Mouse (Mus musculus) forebrain, embryonic 14.5 days (tissue): ENCODE measurements around the gene Tbx21. TPM values are rescaled to one million over a fixed set of nuclear protein-coding genes. Genes with fewer than 3 reads are reported as not detected.

Source experiments
- ATAC-seq: fragments of 200-750 bp; cut with Nextera tagmentation; 2 replicates; pipeline ENCODE4 v1.8.0; 2017; ENCODE audit warnings: mild to moderate bottlenecking, moderate library complexity
- DNase-seq: peaks from one replicate; pipeline ENCODE4 v3.0.0-alpha.2; 2015; ENCODE audit warnings: low spot score
- H3K27ac ChIP-seq: fragments of 300-500 bp; sonication (generic); 2 replicates; pipeline ENCODE4 v1.5.1; 2014; ENCODE audit warnings: low read depth, mild to moderate bottlenecking, control low read depth, low read length, moderate library complexity
- H3K27me3 ChIP-seq: fragments of 300-500 bp; sonication (generic); replicated peaks from 2 replicates; pipeline ENCODE4 v1.6.1; 2014; ENCODE audit warnings: low read length, control low read depth, mixed read lengths; ENCODE audit not compliant: control insufficient read depth, insufficient read depth
- H3K36me3 ChIP-seq: fragments of 300-500 bp; sonication (generic); 2 replicates; pipeline ENCODE4 v1.6.1; 2014; ENCODE audit warnings: low read length, control low read depth; ENCODE audit not compliant: control insufficient read depth, insufficient read depth
- H3K4me1 ChIP-seq: fragments of 300-500 bp; sonication (generic); 2 replicates; pipeline ENCODE4 v1.6.1; 2014; ENCODE audit warnings: antibody characterized with exemption, low read length, control low read depth; ENCODE audit not compliant: control insufficient read depth, insufficient read depth
- H3K4me2 ChIP-seq: fragments of 300-500 bp; sonication (generic); 2 replicates; pipeline ENCODE4 v1.6.1; 2014; ENCODE audit warnings: mild to moderate bottlenecking, control low read depth, low read length
- H3K4me3 ChIP-seq: fragments of 300-500 bp; sonication (generic); 2 replicates; pipeline ENCODE4 v1.5.1; 2014; ENCODE audit warnings: low read depth, low read length, control low read depth
- H3K9ac ChIP-seq: fragments of 300-500 bp; sonication (generic); 2 replicates; pipeline ENCODE4 v1.6.1; 2014; ENCODE audit warnings: mild to moderate bottlenecking, low read length, control low read depth, moderate library complexity
- H3K9me3 ChIP-seq: fragments of 300-500 bp; sonication (generic); replicated peaks from 2 replicates; pipeline ENCODE4 v1.6.1; 2016; ENCODE audit warnings: low read length, control low read depth, mixed read lengths; ENCODE audit not compliant: control insufficient read depth
- WGBS: fragments of 180-500 bp; shearing (Covaris S2); extraction: QIAGEN DNeasy Blood & Tissue Kit; methylation state at CpG from one replicate; pipeline ENCODE4 v1.1.7; 2014; 5-methylcytosine and 5-hydroxymethylcytosine counted together
- polyA plus RNA-seq: library from polyadenylated mRNA; unstranded; fragments of >200 nt; fragmentation: Nextera tagmentation; extraction: Ambion mirVana; gene quantifications from 2 replicates; pipeline ENCODE4 v1.2.1, GENCODE M21; 2014

Tbx21 gene
- polyA plus RNA-seq, 1 experiment from 2014 or later: 0.13 TPM

- Histone ChIP-seq H3K9me3 (no peaks in the 10 kb centered on the region), H3K27ac (no peak overlapping the region), H3K4me1 (peaks cover 9% of the 10 kb centered on the region), H3K4me3 (peak overlapping the region; percentile 35), H3K36me3 (peaks cover 24% of the 10 kb centered on the region; the same call in 1 of the 2 replicates), H3K4me2 (peak overlapping the region; percentile 76), H3K9ac (peak overlapping the region; percentile 71), H3K27me3 (0 out of 2 replicates have a peak, but pooled peaks cover 8% of the 10 kb centered on the region)
- ATAC-seq (no peak), DNase-seq (no peak)
- 6% methylated on average over 15 of the region's 15 CpGs for WGBS
Measured at GRCm38 (mm10) chr11:97139256-97139655, 24.1 kb upstream of the Tbx21 start.

GRCm38 (mm10) chr11:97138554-97139226 is 23.6 kb upstream of the Tbx21 start:
- peak overlapping the region; percentile 71 for H3K9ac ChIP-seq
- 0 out of 2 replicates have a peak, but pooled peaks cover 8% of the 10 kb centered on the region for H3K27me3 ChIP-seq
- no peaks in the 10 kb centered on the region for H3K9me3 ChIP-seq
- H3K4me3 ChIP-seq: peak overlapping the region; percentile 35
- WGBS: 3% methylated on average over 63 of the region's 69 CpGs
- H3K27ac ChIP-seq: peak overlapping the region; percentile 33; the same call in 1 of the 2 replicates
- peak overlapping the region; percentile 76 for H3K4me2 ChIP-seq
- ATAC-seq (peak; percentile 69), DNase-seq (peak; percentile 62)
- H3K4me1 ChIP-seq: peaks cover 9% of the 10 kb centered on the region
- peaks cover 20% of the 10 kb centered on the region; the same call in 1 of the 2 replicates for H3K36me3 ChIP-seq

GRCm38 (mm10) chr11:97133270-97133669 is 18.1 kb upstream of the Tbx21 start:
- no peak overlapping the region for H3K9ac ChIP-seq
- H3K4me1 ChIP-seq: no peaks in the 10 kb centered on the region
- H3K9me3 ChIP-seq: no peaks in the 10 kb centered on the region
- 0 out of 2 replicates have a peak, but pooled peaks cover 10% of the 10 kb centered on the region for H3K36me3 ChIP-seq
- DNase-seq: no peak
- ATAC-seq: no peak
- no peaks in the 10 kb centered on the region for H3K27me3 ChIP-seq
- 69% methylated on average over 5 of the region's 5 CpGs for WGBS
- H3K4me3 ChIP-seq: no peak overlapping the region
- no peak overlapping the region for H3K27ac ChIP-seq
- no peak overlapping the region for H3K4me2 ChIP-seq

GRCm38 (mm10) chr11:97132185-97132584 is 17.1 kb upstream of the Tbx21 start:
- H3K4me1 ChIP-seq: no peaks in the 10 kb centered on the region
- H3K4me2 ChIP-seq: no peak overlapping the region
- H3K27me3 ChIP-seq: no peaks in the 10 kb centered on the region
- no peaks in the 10 kb centered on the region for H3K9me3 ChIP-seq
- no peak overlapping the region for H3K27ac ChIP-seq
- H3K36me3 ChIP-seq: 0 out of 2 replicates have a peak, but pooled peaks cover 6% of the 10 kb centered on the region
- WGBS: 24% methylated on average over 6 of the region's 6 CpGs
- no peak overlapping the region for H3K9ac ChIP-seq
- no peak for DNase-seq
- H3K4me3 ChIP-seq: no peak overlapping the region
- no peak for ATAC-seq

DNA sequence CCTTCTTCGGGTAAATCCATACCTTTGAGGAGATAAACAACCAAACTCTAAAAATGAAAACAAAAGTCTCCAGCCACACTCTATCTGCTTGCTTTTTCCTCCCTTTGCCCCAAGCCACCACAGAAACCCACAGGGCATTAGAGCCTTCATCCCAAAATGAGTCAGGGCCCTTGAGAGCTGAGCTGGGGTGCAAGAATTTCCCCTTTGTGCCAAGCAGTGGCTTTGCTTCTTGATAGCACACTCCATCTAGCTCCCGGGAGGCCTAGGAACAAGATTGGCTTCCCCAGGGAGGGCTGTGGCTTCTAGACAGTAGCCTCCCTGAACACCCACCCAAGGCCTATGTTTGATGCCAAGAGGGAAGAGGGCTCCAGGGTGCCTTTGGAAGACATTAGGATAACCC is 16.6 kb upstream of the Tbx21 start:
- H3K36me3 ChIP-seq: 0 out of 2 replicates have a peak, but pooled peaks cover 2% of the 10 kb centered on the region
- no peak overlapping the region for H3K4me3 ChIP-seq
- no peak overlapping the region for H3K4me2 ChIP-seq
- no peak overlapping the region for H3K9ac ChIP-seq
- H3K9me3 ChIP-seq: no peaks in the 10 kb centered on the region
- ATAC-seq: no peak
- peaks cover 3% of the 10 kb centered on the region; the same call in 1 of the 2 replicates for H3K4me1 ChIP-seq
- no peak overlapping the region for H3K27ac ChIP-seq
- 0 out of 2 replicates have a peak, but pooled peaks cover 2% of the 10 kb centered on the region for H3K27me3 ChIP-seq
- DNase-seq: no peak
- WGBS: 76% methylated on average over 2 of the region's 2 CpGs

DNA sequence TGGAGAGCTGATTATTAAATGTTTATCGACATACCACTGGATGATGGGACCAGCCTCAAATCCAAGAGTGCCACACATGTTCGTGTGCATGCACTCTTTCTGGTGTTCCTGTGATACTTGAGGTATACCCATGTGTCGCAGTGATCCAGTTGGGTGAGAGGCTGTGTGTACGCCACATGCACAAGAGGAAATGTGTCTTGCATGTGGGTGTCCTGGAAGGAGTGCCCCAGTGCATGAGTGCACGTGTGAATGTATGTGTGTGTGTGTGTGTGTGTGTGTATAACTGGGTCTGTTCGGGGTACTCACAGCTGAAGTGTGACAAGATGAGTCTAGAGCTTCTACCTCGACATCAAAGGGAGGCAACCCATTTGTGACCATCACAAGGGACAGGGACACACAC is 15.2 kb upstream of the Tbx21 start:
- DNase-seq: no peak
- Histone ChIP-seq H3K9ac (no peak overlapping the region), H3K4me3 (no peak overlapping the region), H3K27ac (no peak overlapping the region), H3K36me3 (no peaks in the 10 kb centered on the region), H3K27me3 (0 out of 2 replicates have a peak, but pooled peaks cover 4% of the 10 kb centered on the region), H3K9me3 (no peaks in the 10 kb centered on the region), H3K4me1 (peaks cover 3% of the 10 kb centered on the region; the same call in 1 of the 2 replicates), H3K4me2 (no peak overlapping the region)
- 80% methylated on average over 7 of the region's 7 CpGs for WGBS
- ATAC-seq: no peak

GRCm38 (mm10) chr11:97128956-97129355 is 13.8 kb upstream of the Tbx21 start:
- H3K4me3 ChIP-seq: no peak overlapping the region
- WGBS: 68% methylated on average over 3 of the region's 3 CpGs
- no peak overlapping the region for H3K27ac ChIP-seq
- H3K9ac ChIP-seq: no peak overlapping the region
- no peak for DNase-seq
- peaks cover 3% of the 10 kb centered on the region; the same call in 1 of the 2 replicates for H3K4me1 ChIP-seq
- H3K27me3 ChIP-seq: 0 out of 2 replicates have a peak, but pooled peaks cover 4% of the 10 kb centered on the region
- no peak for ATAC-seq
- H3K36me3 ChIP-seq: no peaks in the 10 kb centered on the region
- no peaks in the 10 kb centered on the region for H3K9me3 ChIP-seq
- H3K4me2 ChIP-seq: no peak overlapping the region

DNA sequence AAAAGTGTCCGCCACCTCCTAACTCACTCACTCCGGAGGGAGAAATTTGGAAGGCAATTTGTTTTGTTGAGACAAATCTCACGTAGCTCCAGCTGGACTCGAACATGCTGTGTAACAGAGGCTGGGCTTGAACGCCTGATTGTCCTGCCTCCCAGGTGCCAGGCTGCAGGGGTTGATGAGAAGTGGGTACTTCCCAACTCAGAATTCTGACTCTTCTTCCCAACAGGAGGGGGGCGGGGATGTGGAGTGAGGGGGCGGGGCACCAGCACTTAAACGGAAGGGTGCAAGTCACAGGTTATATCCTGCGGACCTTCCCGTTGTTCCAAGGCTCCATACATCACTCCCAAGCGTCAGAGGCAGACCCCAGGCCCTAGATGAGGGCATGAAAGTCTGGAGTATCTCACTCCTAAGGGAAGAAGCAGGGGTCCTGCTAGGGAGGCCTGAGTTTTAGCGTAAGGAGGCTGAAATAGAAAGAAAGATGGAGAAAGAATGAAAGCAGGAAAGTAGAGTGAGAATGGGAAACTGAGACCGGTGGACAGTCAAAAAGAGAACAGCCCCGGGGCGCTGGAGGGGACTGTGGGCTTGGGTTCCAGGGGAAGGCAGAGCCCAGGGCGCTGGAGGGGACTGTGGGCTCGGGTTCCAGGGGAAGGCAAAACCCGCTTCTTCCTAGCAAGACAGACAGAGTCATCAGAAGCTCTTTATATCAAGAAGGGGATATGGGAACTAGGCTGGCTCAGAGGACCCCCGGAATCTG is 12.5 kb upstream of the Tbx21 start:
- Histone ChIP-seq H3K4me2 (peak overlapping the region; percentile 63), H3K27ac (no peak overlapping the region), H3K36me3 (no peaks in the 10 kb centered on the region), H3K4me1 (peaks cover 3% of the 10 kb centered on the region; the same call in 1 of the 2 replicates), H3K27me3 (0 out of 2 replicates have a peak, but pooled peaks cover 4% of the 10 kb centered on the region), H3K9ac (peak overlapping the region; percentile 42; the same call in 1 of the 2 replicates), H3K4me3 (peak overlapping the region; percentile 29), H3K9me3 (no peaks in the 10 kb centered on the region)
- 19% methylated on average over 19 of the region's 19 CpGs for WGBS
- no peak for DNase-seq
- 0 out of 2 replicates have a peak, but pooled peaks have one; percentile 18 for ATAC-seq
